Mouse (Mus musculus) embryonic facial prominence, embryonic 14.5 days (tissue): Measurements from ENCODE around the gene Apmap. TPM values are rescaled to one million over a fixed set of nuclear protein-coding genes. Genes with fewer than 3 reads are reported as not detected.
A peak's percentile ranks its signal among the peaks of the same experiment; 100 is the strongest.

Source experiments
- ATAC-seq: fragments of 200-750 bp; cut with Nextera tagmentation; 2 replicates; pipeline ENCODE4 v1.8.0; 2017; ENCODE audit warnings: low read depth, moderate number of reproducible peaks, moderate TSS enrichment
- DNase-seq: peaks from one replicate; pipeline ENCODE4 v3.0.0-alpha.2; 2015; ENCODE audit warnings: low spot score
- H3K27ac ChIP-seq: fragments of 300-500 bp; sonication (generic); replicated peaks from 2 replicates; pipeline ENCODE4 v1.5.1; 2014; ENCODE audit warnings: low read depth, mild to moderate bottlenecking, low read length, moderate library complexity
- H3K27me3 ChIP-seq: fragments of 300-500 bp; sonication (generic); replicated peaks from 2 replicates; pipeline ENCODE4 v1.6.1; 2014; ENCODE audit warnings: low read length; ENCODE audit not compliant: control insufficient read depth, insufficient read depth
- H3K36me3 ChIP-seq: fragments of 300-500 bp; sonication (generic); 2 replicates; pipeline ENCODE4 v1.6.1; 2014; ENCODE audit warnings: low read length, mixed read lengths; ENCODE audit not compliant: control insufficient read depth, insufficient read depth
- H3K4me1 ChIP-seq: fragments of 300-500 bp; sonication (generic); 2 replicates; pipeline ENCODE4 v1.6.1; 2014; ENCODE audit warnings: antibody characterized with exemption, low read length; ENCODE audit not compliant: control insufficient read depth, insufficient read depth
- H3K4me2 ChIP-seq: fragments of 300-500 bp; sonication (generic); 2 replicates; pipeline ENCODE4 v1.6.1; 2014; ENCODE audit warnings: low read depth, mild to moderate bottlenecking, low read length, moderate library complexity, mixed read lengths
- H3K4me3 ChIP-seq: fragments of 300-500 bp; sonication (generic); 2 replicates; pipeline ENCODE4 v1.5.1; 2014; ENCODE audit warnings: low read depth, mild to moderate bottlenecking, low read length
- H3K9ac ChIP-seq: fragments of 300-500 bp; sonication (generic); 2 replicates; pipeline ENCODE4 v1.6.1; 2014; ENCODE audit warnings: low read depth, mild to moderate bottlenecking, low read length, moderate library complexity, mixed read lengths
- H3K9me3 ChIP-seq: fragments of 300-500 bp; sonication (generic); 2 replicates; pipeline ENCODE4 v1.6.1; 2016; ENCODE audit warnings: low read length; ENCODE audit not compliant: control insufficient read depth
- WGBS: fragments of 180-500 bp; shearing (Covaris S2); extraction: QIAGEN DNeasy Blood & Tissue Kit; methylation state at CpG from one replicate; pipeline ENCODE4 v1.1.7; 2014; 5-methylcytosine and 5-hydroxymethylcytosine counted together
- polyA plus RNA-seq: library from polyadenylated mRNA; unstranded; fragments of >200 nt; fragmentation: Nextera tagmentation; extraction: Ambion mirVana; gene quantifications from 2 replicates; pipeline ENCODE4 v1.2.1, GENCODE M21; 2014

Gene Apmap
- polyA plus RNA-seq = 36.8 and 37.1 TPM in 2 replicates

DNA sequence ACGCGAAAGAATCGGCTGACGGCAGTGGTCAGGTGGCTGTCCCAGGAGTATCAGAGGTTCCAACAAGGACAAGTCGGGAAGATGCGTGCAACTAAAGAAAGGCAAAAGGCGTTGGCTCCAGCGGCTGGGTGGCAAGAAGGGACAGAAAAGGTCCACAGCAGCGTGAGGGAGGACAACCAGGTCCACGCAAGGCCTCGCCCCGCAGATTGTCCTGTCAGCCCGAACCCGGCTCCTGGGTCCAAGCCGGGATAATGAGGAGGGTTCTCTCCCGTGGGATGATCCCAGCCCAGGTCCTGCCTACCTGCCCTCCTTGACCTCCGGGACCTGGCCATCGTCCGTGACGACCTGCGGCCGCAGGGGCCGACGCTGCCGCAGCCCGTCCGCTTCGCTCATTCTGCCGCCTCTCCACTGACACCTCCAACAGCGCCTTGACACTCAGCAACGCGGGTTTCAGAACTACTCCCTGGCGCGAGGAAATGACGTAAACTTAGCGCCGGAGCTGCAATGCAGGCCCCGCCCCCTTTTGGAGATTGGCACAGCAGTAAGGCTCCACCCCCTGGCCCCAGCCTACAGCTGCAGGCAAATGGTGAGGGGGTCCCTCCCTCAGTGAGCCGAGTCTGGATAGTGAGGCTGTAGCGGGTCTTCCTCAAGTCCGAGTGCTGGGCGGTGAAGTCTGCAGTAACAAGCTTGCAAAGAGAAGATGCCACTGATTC is at the start of gene Apmap:
TSS of gene Apmap (minus strand) at position 481 of the 713 bp plus-strand sequence.
- Histone ChIP-seq H3K9me3 (no peaks in the 10 kb centered on the region), H3K9ac (peak within 1 kb of the TSS; percentile 82), H3K4me2 (peak within 1 kb of the TSS; percentile 85), H3K4me1 (no peaks in the 10 kb centered on the region; the same call in 1 of the 2 replicates), H3K36me3 (no peaks in the 10 kb centered on the region), H3K4me3 (peak within 1 kb of the TSS; percentile 93), H3K27ac (peak within 1 kb of the TSS; percentile 39; the same call in 1 of the 2 replicates), H3K27me3 (no peaks in the 10 kb centered on the region)
- peak; percentile 99 for DNase-seq
- ATAC-seq = peak; percentile 97
- WGBS = under 1% methylated on average over 29 of the region's 42 CpGs

DNA sequence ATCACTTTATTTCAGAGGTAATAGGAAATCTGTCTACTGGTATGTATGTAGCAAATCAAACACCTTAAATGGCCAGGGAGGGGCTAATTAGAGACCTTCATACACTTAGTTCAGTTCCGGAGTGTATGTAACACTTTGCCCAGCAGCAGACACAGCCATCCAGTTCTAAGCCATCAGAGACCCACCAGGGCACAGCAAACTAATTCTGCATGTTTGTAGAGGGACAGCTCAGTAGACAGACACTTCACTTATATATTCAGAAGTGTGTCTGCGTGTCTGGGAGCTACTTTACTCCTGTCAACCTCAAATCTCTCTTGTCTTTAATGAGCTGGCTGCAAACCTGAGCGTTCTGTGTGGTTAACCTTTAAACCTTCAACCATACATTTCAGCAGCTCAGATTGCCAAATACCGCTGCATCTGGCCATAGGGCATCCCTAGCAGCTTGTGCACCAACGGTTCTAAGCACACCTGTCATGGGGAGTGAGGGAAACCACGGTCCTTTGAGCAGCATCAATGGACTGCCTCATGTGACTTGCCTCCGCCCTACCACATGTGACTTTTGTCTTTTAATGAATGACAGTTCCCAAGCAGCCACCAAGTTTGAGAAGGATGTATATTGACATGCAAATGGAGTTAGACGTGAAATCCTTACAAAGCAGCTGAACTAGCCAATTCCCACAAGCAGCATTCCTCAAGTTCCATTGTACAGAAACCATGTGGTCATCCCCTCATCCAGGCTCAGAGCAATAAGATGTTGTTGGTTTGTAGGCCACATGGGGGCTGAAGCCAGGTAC is 48.8 kb upstream of the Apmap start:
- Histone ChIP-seq H3K9ac (no peak overlapping the region), H3K27me3 (no peaks in the 10 kb centered on the region), H3K36me3 (no peaks in the 10 kb centered on the region), H3K9me3 (no peaks in the 10 kb centered on the region), H3K4me2 (no peak overlapping the region), H3K27ac (no peak overlapping the region), H3K4me1 (no peaks in the 10 kb centered on the region), H3K4me3 (no peak overlapping the region)
- ATAC-seq = no peak
- 67% methylated on average over 8 of the region's 8 CpGs for WGBS
- no peak for DNase-seq

GRCm38 (mm10) chr2:150656112-150656511 is 47.7 kb upstream of the Apmap start:
- Histone ChIP-seq H3K36me3 (no peaks in the 10 kb centered on the region), H3K9me3 (no peaks in the 10 kb centered on the region), H3K9ac (no peak overlapping the region), H3K4me1 (no peaks in the 10 kb centered on the region), H3K27me3 (no peaks in the 10 kb centered on the region), H3K4me2 (no peak overlapping the region), H3K4me3 (no peak overlapping the region), H3K27ac (no peak overlapping the region)
- 87% methylated on average over 3 of the region's 3 CpGs for WGBS
- DNase-seq (no peak), ATAC-seq (no peak)

- H3K27me3 ChIP-seq = no peaks in the 10 kb centered on the region
- H3K4me3 ChIP-seq = no peak overlapping the region
- ATAC-seq = no peak
- H3K27ac ChIP-seq = no peak overlapping the region
- no peaks in the 10 kb centered on the region for H3K9me3 ChIP-seq
- H3K4me2 ChIP-seq = no peak overlapping the region
- no peak for DNase-seq
- 77% methylated on average over 6 of the region's 6 CpGs for WGBS
- no peaks in the 10 kb centered on the region for H3K4me1 ChIP-seq
- H3K36me3 ChIP-seq = no peaks in the 10 kb centered on the region
- H3K9ac ChIP-seq = no peak overlapping the region
Measured at GRCm38 (mm10) chr2:150655290-150655689, 46.9 kb upstream of the Apmap start.

- Histone ChIP-seq H3K27me3 (no peaks in the 10 kb centered on the region), H3K4me1 (no peaks in the 10 kb centered on the region), H3K9me3 (no peaks in the 10 kb centered on the region), H3K9ac (no peak overlapping the region), H3K4me2 (no peak overlapping the region), H3K36me3 (no peaks in the 10 kb centered on the region), H3K4me3 (no peak overlapping the region), H3K27ac (no peak overlapping the region)
- ATAC-seq (no peak), DNase-seq (no peak)
- WGBS = 77% methylated on average over 2 of the region's 2 CpGs
Measured at GRCm38 (mm10) chr2:150654814-150655213, 46.4 kb upstream of the Apmap start.

DNA sequence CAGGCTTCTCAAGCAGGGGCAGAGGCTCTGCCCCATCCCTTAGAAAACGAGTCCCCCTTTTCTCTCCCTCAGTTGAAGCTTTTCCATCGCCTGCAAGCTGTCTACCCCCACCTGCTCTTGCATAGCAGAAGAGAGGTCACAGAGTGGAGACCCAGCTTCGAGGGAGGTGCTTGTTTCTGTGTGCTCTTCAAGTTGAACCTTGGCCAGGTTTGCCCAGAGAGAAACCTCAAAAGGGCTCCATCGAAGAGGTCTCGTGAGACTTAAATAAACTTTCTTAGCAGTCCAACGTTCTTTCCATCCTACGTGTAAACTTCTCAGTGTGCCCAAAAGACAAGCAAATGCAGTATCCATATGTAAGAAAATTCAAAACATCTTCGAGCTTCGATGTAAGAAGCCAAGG is 43.0 kb upstream of the Apmap start:
- DNase-seq (no peak), ATAC-seq (no peak)
- Histone ChIP-seq H3K4me3 (no peak overlapping the region), H3K9me3 (no peaks in the 10 kb centered on the region), H3K36me3 (no peaks in the 10 kb centered on the region), H3K4me2 (no peak overlapping the region), H3K4me1 (no peaks in the 10 kb centered on the region), H3K9ac (no peak overlapping the region), H3K27ac (no peak overlapping the region), H3K27me3 (no peaks in the 10 kb centered on the region)
- 48% methylated on average over 9 of the region's 9 CpGs for WGBS

DNA sequence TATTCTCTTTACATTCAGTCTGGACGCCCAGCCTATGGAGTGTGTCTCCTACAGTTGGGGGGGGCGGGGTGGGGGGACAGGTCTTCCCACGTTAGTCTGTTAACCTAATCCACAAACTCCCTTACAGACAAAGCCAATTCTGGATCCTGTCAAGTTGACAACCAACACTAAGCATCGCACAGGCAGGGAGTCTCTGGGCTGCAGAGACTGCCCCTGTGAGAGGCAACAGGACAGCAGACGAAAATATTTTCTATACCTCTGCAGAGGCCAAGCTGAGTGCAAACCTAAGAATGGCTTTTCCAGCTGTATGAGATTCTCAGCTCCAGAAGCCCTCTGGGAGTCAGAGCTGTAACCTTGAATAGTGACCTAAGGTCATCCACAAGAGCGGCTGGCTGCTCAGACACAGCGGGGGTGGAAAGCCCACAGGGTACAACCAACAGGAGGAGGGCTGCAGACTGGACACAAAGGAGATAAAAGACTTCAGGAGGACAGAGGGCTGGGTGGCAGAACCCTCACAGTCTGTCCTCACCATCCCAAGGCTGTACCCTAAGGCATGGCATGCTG is 42.2 kb upstream of the Apmap start:
- peak; percentile 38 for DNase-seq
- H3K4me3 ChIP-seq = no peak overlapping the region
- no peaks in the 10 kb centered on the region for H3K9me3 ChIP-seq
- H3K9ac ChIP-seq = no peak overlapping the region
- H3K27ac ChIP-seq = no peak overlapping the region
- H3K36me3 ChIP-seq = no peaks in the 10 kb centered on the region
- H3K27me3 ChIP-seq = no peaks in the 10 kb centered on the region
- H3K4me2 ChIP-seq = no peak overlapping the region
- H3K4me1 ChIP-seq = no peaks in the 10 kb centered on the region
- WGBS = 11% methylated on average over 7 of the region's 7 CpGs
- ATAC-seq = peak; percentile 82

- Histone ChIP-seq H3K27ac (no peak overlapping the region), H3K4me1 (no peaks in the 10 kb centered on the region), H3K9ac (no peak overlapping the region), H3K4me3 (no peak overlapping the region), H3K4me2 (no peak overlapping the region), H3K27me3 (no peaks in the 10 kb centered on the region), H3K36me3 (no peaks in the 10 kb centered on the region), H3K9me3 (no peaks in the 10 kb centered on the region)
- ATAC-seq = no peak
- no peak for DNase-seq
- 54% methylated on average over 13 of the region's 13 CpGs for WGBS
Measured at GRCm38 (mm10) chr2:150648300-150648895, 40.0 kb upstream of the Apmap start.
